Mouse (Mus musculus) liver, embryonic 11.5 days (tissue): ENCODE data around the gene Ccdc24. TPM values are rescaled to one million over a fixed set of nuclear protein-coding genes. Genes with fewer than 3 reads are reported as not detected.
A peak's percentile ranks its signal among the peaks of the same experiment; 100 is the strongest.

Source experiments
- ATAC-seq: fragments of 200-750 bp; cut with Nextera tagmentation; replicated peaks from 2 replicates; pipeline ENCODE4 v1.8.0; 2017; ENCODE audit warnings: moderate number of reproducible peaks, mild to moderate bottlenecking, moderate TSS enrichment, moderate library complexity; ENCODE audit not compliant: low FRiP score
- DNase-seq: peaks from one replicate; pipeline ENCODE4 v3.0.0-alpha.2; 2017; ENCODE audit warnings: low spot score
- H3K27ac ChIP-seq: fragments of 300-500 bp; sonication (generic); 2 replicates; pipeline ENCODE4 v1.5.1; 2014; ENCODE audit warnings: mild to moderate bottlenecking, low read depth, low read length, control low read depth
- H3K27me3 ChIP-seq: fragments of 300-500 bp; sonication (generic); replicated peaks from 2 replicates; pipeline ENCODE4 v1.6.1; 2014; ENCODE audit warnings: low read length, mixed read lengths; ENCODE audit not compliant: control insufficient read depth, insufficient read depth
- H3K36me3 ChIP-seq: fragments of 300-500 bp; sonication (generic); 2 replicates; pipeline ENCODE4 v1.6.1; 2014; ENCODE audit warnings: mild to moderate bottlenecking, low read length, moderate library complexity, mixed read lengths; ENCODE audit not compliant: control insufficient read depth, insufficient read depth
- H3K4me1 ChIP-seq: fragments of 300-500 bp; sonication (generic); replicated peaks from 2 replicates; pipeline ENCODE4 v1.6.1; 2014; ENCODE audit warnings: low read length, mixed read lengths; ENCODE audit not compliant: control insufficient read depth, insufficient read depth
- H3K4me2 ChIP-seq: fragments of 300-500 bp; sonication (generic); 2 replicates; pipeline ENCODE4 v1.6.1; 2014; ENCODE audit warnings: mild to moderate bottlenecking, control low read depth, moderate library complexity
- H3K4me3 ChIP-seq: fragments of 300-500 bp; sonication (generic); 2 replicates; pipeline ENCODE4 v1.5.1; 2014; ENCODE audit warnings: low read depth, low read length, control low read depth
- H3K9ac ChIP-seq: fragments of 300-500 bp; sonication (generic); 2 replicates; pipeline ENCODE4 v1.6.1; 2014; ENCODE audit warnings: low read depth, low read length, control low read depth
- H3K9me3 ChIP-seq: fragments of 300-500 bp; sonication (generic); 2 replicates; pipeline ENCODE4 v1.6.1; 2016; ENCODE audit warnings: low read length, inconsistent platforms, mixed read lengths; ENCODE audit not compliant: control insufficient read depth
- WGBS: fragments of 180-500 bp; shearing (Covaris S2); extraction: QIAGEN DNeasy Blood & Tissue Kit; methylation state at CpG from one replicate; pipeline ENCODE4 v1.1.7; 2014; 5-methylcytosine and 5-hydroxymethylcytosine counted together
- polyA plus RNA-seq: library from polyadenylated mRNA; unstranded; fragments of >200 nt; fragmentation: Nextera tagmentation; extraction: Ambion mirVana; gene quantifications from 2 replicates; pipeline ENCODE4 v1.2.1, GENCODE M21; 2014

Gene Ccdc24
- polyA plus RNA-seq, 1 experiment from 2014 or later, result 1.5 TPM

GRCm38 (mm10) chr4:117847011-117847410 lies 25.3 kb downstream of the Ccdc24 start:
- H3K4me3 ChIP-seq, result no peak overlapping the region
- no peaks in the 10 kb centered on the region for H3K27me3 ChIP-seq
- peaks cover 7% of the 10 kb centered on the region; the same call in 1 of the 2 replicates for H3K36me3 ChIP-seq
- WGBS, result 76% methylated on average over 2 of the region's 2 CpGs
- H3K4me2 ChIP-seq, result no peak overlapping the region
- ATAC-seq (no peak), DNase-seq (no peak)
- H3K27ac ChIP-seq, result no peak overlapping the region
- H3K9ac ChIP-seq, result no peak overlapping the region
- 0 out of 2 replicates have a peak, but pooled peaks cover 4% of the 10 kb centered on the region for H3K4me1 ChIP-seq
- H3K9me3 ChIP-seq, result no peaks in the 10 kb centered on the region

DNA sequence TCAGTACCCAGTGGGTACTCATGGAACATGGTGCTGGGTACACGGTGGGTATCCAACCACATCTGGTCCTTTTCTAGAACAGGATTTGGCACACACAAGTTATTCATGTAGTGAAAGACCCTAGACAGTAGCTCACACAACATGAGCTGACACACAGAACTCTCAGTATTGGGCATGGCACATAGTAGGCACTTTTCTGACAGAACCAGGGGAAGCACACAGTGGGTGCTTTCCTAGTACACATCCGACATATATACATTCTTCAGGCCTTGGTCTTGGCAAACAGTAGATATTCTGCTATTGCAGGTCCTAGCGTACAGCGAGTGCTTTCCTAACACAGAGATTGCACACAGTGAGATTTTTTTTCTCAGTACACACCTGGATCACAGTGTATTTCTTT lies 26.1 kb downstream of the Ccdc24 start:
- Histone ChIP-seq H3K9ac (no peak overlapping the region), H3K4me1 (0 out of 2 replicates have a peak, but pooled peaks cover 4% of the 10 kb centered on the region), H3K27me3 (no peaks in the 10 kb centered on the region), H3K4me3 (no peak overlapping the region), H3K36me3 (peaks cover 7% of the 10 kb centered on the region; the same call in 1 of the 2 replicates), H3K27ac (no peak overlapping the region), H3K4me2 (no peak overlapping the region), H3K9me3 (no peaks in the 10 kb centered on the region)
- ATAC-seq, result no peak
- DNase-seq, result no peak
- 96% methylated on average over 4 of the region's 4 CpGs for WGBS

- Histone ChIP-seq H3K4me3 (no peak overlapping the region), H3K36me3 (peaks cover 7% of the 10 kb centered on the region; the same call in 1 of the 2 replicates), H3K4me2 (no peak overlapping the region), H3K27ac (no peak overlapping the region), H3K9ac (no peak overlapping the region), H3K4me1 (0 out of 2 replicates have a peak, but pooled peaks cover 4% of the 10 kb centered on the region), H3K27me3 (no peaks in the 10 kb centered on the region), H3K9me3 (no peaks in the 10 kb centered on the region)
- WGBS, result 84% methylated on average over 11 of the region's 11 CpGs
- DNase-seq (no peak), ATAC-seq (no peak)
Measured at GRCm38 (mm10) chr4:117845316-117845715, 27.0 kb downstream of the Ccdc24 start.

DNA sequence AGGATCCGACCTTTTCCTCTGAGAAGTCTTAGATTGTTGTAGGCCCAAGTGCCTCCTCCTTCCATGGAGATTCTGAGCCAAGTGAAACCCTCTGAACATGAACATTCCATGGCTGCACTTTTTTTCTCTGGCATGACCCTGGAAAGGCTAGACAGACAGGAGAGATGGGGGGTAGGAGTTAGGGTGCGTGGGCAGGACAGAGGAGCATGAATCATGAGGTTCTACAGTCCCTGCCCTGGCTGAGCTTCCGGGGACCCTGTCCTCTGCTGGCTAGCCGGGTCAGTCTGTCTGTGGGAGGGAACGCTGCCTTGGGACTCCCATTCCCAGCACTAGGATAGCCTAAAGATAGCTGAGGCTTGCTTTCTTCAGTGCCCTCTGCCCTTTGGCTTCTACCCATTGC lies 27.9 kb downstream of the Ccdc24 start:
- Histone ChIP-seq H3K9me3 (no peaks in the 10 kb centered on the region), H3K4me3 (no peak overlapping the region), H3K36me3 (peaks cover 7% of the 10 kb centered on the region; the same call in 1 of the 2 replicates), H3K9ac (no peak overlapping the region), H3K27me3 (no peaks in the 10 kb centered on the region), H3K27ac (no peak overlapping the region), H3K4me1 (peaks cover 6% of the 10 kb centered on the region; the same call in 1 of the 2 replicates), H3K4me2 (no peak overlapping the region)
- no peak for DNase-seq
- ATAC-seq, result no peak
- WGBS, result 84% methylated on average over 5 of the region's 5 CpGs

GRCm38 (mm10) chr4:117843101-117843500 lies 29.3 kb downstream of the Ccdc24 start:
- DNase-seq, result no peak
- WGBS, result 91% methylated on average over 5 of the region's 5 CpGs
- H3K36me3 ChIP-seq, result peaks cover 9% of the 10 kb centered on the region; the same call in 1 of the 2 replicates
- H3K27ac ChIP-seq, result no peak overlapping the region
- no peak overlapping the region for H3K4me2 ChIP-seq
- ATAC-seq, result no peak
- H3K4me1 ChIP-seq, result peaks cover 16% of the 10 kb centered on the region
- H3K9me3 ChIP-seq, result no peaks in the 10 kb centered on the region
- H3K9ac ChIP-seq, result no peak overlapping the region
- no peaks in the 10 kb centered on the region for H3K27me3 ChIP-seq
- no peak overlapping the region for H3K4me3 ChIP-seq

DNA sequence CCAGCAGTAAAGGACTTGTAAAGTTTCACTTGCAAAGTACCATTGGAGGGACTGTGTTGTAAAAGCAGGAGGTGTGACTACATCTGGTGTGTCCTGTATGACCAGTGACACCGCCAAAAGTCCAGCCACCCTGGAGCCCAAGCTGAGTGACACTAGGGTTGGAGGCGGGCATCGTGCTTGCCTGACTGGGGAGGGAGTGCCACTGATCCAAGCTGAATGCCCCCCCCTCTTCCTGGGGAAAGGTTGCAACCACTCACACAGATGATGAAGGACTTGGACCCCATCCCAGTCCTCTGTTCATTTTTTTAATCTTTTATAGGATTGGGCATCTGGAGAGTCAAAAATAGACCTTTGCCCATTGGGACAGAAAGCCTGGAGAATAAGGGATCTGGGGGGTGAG lies 30.8 kb downstream of the Ccdc24 start:
- no peak for ATAC-seq
- Histone ChIP-seq H3K4me3 (no peak overlapping the region), H3K9me3 (no peaks in the 10 kb centered on the region), H3K27ac (no peak overlapping the region), H3K36me3 (peaks cover 9% of the 10 kb centered on the region; the same call in 1 of the 2 replicates), H3K27me3 (no peaks in the 10 kb centered on the region), H3K4me1 (peaks cover 25% of the 10 kb centered on the region), H3K9ac (no peak overlapping the region), H3K4me2 (no peak overlapping the region)
- 83% methylated on average over 3 of the region's 3 CpGs for WGBS
- no peak for DNase-seq

DNA sequence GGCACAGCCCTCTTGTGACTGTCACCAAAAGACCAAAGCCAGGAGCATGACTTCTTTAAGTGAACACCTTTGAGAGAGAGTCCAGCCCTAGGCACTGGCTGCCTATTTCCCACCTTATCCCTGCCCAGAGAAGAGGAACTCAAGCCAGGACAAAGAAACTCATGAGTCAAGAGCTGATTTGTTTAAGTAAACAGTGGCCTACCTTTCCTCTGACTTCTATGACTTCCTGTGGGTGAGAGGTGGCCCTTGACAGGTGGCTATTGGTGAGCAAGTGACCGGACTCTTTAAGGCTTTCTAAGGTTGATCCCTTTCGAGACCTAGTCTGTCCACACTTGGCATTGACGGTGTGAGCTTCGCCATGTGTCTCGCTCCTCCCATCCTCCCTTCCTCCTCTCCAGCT lies 31.5 kb downstream of the Ccdc24 start:
- Histone ChIP-seq H3K27me3 (no peaks in the 10 kb centered on the region), H3K9me3 (no peaks in the 10 kb centered on the region), H3K9ac (no peak overlapping the region), H3K27ac (no peak overlapping the region), H3K4me1 (peaks cover 25% of the 10 kb centered on the region), H3K36me3 (peaks cover 3% of the 10 kb centered on the region; the same call in 1 of the 2 replicates), H3K4me3 (no peak overlapping the region), H3K4me2 (no peak overlapping the region)
- ATAC-seq (no peak), DNase-seq (no peak)
- 88% methylated on average over 5 of the region's 5 CpGs for WGBS

- DNase-seq (no peak), ATAC-seq (no peak)
- Histone ChIP-seq H3K36me3 (0 out of 2 replicates have a peak, but pooled peaks cover 2% of the 10 kb centered on the region), H3K4me2 (no peak overlapping the region), H3K4me3 (no peak overlapping the region), H3K9me3 (no peaks in the 10 kb centered on the region), H3K9ac (no peak overlapping the region), H3K4me1 (peaks cover 30% of the 10 kb centered on the region), H3K27me3 (no peaks in the 10 kb centered on the region), H3K27ac (no peak overlapping the region)
- WGBS, result 86% methylated on average over 6 of the region's 6 CpGs
Measured at GRCm38 (mm10) chr4:117839366-117839765, 33.0 kb downstream of the Ccdc24 start.

DNA sequence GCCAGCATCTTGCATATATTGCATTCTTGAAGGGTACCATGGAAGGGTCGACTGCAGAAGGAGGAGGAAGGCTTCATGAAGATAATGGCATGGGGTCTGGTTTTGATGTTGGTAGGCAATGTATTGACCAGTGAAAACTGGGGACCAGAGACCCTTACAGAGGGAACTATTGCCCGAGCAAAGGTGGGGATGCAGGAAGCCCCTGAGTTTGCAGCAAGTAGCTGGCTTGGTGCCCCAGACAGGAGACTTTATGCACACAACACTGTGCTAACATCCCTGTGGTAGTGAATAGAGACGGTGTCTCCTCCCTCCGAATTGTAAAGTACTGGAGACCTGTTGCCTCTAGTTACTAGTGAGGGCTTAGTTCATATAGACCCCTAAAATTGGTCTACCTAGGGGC lies 35.1 kb downstream of the Ccdc24 start:
- H3K27ac ChIP-seq, result peak overlapping the region; percentile 45; the same call in 1 of the 2 replicates
- 0 out of 2 replicates have a peak, but pooled peaks cover 2% of the 10 kb centered on the region for H3K36me3 ChIP-seq
- peak overlapping the region; percentile 85 for H3K4me3 ChIP-seq
- H3K9me3 ChIP-seq, result no peaks in the 10 kb centered on the region
- H3K9ac ChIP-seq, result peak overlapping the region; percentile 90
- no peaks in the 10 kb centered on the region for H3K27me3 ChIP-seq
- peak overlapping the region; percentile 93 for H3K4me2 ChIP-seq
- DNase-seq (no peak), ATAC-seq (no peak)
- H3K4me1 ChIP-seq, result peaks cover 43% of the 10 kb centered on the region
- WGBS, result 70% methylated on average over 4 of the region's 4 CpGs
